Mouse (Mus musculus): ENCODE results near the gene Dnah6. TPM values are rescaled to one million over a fixed set of nuclear protein-coding genes. Genes with fewer than 3 reads are reported as not detected.

Dnah6 gene
- 0.05 and 0.06 TPM in 2 replicates for polyA plus RNA-seq (2015; fragmentation: Nextera tagmentation; extraction: Ambion mirVana)

DNA sequence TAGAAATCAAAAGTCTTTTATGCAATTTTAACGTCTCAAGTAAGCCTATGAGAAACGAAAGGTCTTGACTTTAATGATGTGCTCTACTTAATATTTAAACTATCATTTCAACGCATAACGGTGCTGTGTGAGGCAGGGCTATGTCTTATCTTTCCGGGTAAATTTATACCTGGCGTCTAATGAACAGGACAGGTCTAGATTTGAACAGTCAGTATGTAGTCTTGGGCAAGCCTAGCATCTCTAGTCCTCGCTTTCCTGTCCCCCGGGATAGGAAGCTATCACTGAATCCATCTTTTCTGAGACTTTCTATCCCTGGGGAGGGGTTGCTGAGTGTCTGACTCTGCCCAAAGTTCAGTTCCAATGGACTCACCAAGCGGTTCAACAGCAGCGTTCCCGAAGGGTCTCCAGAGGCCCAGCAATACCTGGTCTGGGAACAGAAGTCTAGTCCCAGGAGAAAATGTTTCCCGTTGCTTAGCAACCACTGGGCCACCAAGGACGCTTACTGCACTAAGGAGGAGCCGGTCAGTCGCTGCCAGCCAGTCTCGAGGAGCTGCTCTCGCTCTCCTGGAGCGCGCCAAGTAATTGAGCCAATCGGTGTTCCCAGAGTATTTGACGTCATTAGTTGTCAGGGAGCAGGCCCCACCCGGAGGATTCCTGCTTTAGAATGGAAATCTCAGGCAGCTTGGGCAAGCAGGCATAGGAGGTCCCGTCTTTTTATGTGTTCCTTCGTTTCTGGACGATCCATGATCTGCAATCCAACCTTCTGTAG, at the start of gene Dnah6:
Gene Dnah6, minus strand, starts transcription at position 463 of the 769 bp plus-strand sequence.
- peak; percentile 56 for DNase-seq (ENCODE audit: low spot score)

DNA sequence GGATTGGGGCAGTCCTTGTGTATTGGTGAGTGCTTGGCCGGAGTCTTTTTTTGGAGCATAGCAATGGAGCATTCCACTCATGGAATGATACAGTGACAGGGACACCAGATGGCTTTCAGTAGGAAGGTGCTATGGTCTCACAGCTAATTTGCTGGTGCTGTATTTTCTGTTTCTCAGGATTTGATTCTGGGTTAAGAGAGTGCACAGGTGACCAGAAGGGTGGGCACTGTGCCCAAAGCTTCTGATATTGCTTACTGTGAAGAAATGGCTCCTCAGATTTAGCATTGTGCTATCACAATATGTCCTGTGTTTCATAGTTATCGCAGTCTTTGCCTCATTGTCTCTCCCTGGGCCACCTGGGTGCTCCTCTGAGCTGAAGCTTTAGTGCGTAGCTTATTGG, 47.9 kb upstream of the Dnah6 start:
- no peak for DNase-seq (ENCODE audit: low spot score)

DNA sequence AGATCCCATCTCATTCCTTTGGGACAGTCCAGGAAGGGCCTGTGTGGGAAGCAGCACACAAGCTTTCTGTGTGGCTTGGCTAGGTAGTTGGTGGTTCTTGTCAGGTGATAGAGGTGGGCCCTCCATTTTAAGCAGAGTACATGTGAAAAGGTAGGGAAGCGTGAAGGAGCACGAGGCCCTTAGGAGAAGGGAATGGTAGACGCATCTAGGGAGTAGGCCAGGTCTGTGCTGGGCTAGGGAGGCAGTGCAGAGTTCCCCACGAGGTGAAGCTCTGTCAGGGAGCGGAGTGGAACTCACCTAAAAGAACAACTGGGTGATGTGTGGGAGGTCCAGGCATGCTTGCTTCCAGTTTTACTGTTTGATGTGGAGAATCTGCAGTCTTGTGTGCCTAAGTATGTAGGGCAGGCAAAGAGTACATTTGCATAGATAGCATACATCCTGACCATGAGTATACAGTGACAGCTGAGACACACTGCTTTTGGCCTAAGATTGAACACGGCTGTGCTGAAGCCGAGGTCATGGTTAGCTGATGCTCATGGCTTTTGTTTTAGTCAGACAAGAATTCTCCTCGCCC, 46.4 kb upstream of the Dnah6 start:
- no peak for DNase-seq (ENCODE audit: low spot score)

DNA sequence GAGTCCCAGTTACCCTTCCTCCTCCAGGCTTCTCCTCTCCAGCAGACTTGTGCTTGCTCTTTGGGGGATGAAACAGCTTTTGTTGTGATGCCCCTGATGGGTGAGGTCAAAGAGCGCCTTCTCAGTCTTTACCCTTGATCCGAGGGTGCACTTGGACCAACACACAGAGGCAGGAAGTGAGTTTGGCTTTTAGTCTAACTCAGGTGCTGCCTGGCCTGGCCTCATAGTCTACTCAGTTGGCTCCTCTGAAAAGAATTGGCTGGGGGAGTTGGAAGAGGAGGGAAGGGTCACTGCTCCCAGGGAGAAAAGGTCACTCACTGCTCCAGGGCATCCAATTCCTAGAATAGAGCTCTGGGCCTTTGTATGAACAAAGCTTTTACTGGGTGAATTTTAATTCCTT, 43.4 kb upstream of the Dnah6 start:
- no peak for DNase-seq (ENCODE audit: low spot score)

DNA sequence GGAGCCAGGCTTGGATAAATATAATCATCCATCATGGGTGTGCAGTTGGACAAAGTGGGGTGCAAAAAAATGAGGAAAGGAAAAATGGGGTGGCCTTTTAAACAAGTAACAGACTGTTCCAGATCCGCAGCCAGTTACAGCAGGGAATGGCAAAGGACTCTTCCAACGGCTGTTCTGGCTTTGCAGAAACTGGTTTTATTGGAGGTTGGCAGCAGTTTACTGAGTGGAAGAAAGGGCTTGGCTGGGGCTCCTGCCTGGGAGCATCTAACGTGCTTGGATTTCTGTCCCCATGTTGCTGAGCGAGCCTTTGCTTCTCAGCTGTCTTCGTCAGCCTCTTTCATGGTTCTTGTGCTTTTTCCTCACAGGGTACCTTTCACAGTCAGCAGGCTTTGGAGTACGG, 38.7 kb upstream of the Dnah6 start:
- no peak for DNase-seq (ENCODE audit: low spot score)

DNA sequence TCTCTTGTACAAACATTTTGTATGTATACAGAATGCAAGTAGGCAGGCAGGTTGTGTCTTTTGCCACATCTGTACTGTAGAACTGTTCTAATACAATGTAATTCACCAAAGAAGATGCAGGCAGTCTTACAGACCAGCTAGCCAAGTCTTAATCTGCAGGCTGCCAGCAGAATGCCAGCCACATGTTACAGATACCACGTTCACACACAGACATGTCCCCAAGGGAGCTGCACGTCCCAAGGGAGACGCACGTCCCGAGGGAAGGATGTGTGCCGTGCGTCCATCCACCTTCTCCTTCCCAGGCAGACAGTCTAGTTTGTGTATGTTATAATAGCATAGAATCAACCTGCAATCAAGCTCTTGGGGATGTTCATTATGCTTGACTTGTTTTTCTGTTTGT, 35.6 kb upstream of the Dnah6 start:
- DNase-seq (ENCODE audit: low spot score), result no peak

DNA sequence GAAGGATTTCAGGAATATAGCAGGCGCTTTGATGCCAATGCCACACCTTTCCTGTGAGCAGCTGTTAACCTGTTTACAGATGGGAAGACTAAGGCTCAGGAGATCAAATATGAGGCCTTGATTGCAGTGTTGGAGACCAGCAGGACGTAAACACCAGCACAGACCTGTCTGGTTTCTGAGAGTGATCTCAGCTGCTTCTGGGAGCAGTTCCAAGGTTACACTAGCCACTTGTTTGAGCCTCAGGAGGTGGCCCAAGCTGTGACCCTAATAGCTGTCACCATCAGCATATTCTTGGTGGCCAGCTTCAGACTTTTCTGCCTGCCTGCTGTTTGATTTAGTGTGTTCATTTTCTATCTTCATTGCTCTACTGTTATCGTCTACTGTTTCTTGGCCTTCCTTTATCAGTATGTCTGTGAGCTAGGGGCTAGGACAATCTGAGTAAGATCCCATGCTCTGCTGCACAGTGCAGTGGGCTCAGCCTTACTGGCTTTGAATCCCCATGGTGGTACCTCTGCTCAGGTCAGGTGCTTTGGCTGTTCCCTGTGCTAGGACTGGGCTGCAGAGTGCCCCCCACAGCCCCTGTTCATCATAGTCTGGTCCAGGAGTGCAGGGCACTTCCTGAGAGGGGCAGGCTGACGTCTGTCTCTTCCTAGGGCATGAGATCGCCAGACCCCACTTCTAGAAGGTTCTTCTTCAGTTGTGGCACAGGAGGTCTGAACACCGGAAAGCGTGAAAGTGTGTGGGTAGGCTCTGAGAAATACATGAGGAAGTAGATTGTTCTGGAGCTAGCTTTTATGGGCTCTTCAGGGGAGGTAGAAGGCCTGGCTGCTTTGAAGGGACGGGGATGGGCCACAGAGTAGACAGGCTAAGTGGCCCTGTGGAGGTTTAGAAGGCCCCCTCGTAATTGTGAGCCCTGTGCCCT, 33.1 kb upstream of the Dnah6 start:
- DNase-seq (ENCODE audit: low spot score), result peak; percentile 32

DNA sequence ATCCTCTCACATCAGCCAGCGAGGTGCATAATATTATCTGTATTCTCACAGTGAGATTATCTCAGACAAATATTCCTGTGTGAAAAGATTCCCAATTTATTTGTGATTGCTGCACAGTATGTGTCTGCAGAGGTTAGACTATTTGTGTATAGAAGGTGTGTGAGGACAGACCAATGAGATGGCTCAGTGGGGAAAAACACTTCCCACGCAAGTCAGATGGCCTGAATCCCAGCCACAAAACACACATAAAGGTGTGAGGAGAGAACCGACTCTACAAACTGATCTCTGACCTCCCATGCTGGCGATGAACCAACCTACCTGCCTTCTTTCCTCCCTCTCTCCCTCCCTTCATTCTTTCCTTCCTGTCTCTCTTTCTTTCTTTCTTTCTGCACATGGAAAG, 32.1 kb upstream of the Dnah6 start:
- no peak for DNase-seq (ENCODE audit: low spot score)

DNA sequence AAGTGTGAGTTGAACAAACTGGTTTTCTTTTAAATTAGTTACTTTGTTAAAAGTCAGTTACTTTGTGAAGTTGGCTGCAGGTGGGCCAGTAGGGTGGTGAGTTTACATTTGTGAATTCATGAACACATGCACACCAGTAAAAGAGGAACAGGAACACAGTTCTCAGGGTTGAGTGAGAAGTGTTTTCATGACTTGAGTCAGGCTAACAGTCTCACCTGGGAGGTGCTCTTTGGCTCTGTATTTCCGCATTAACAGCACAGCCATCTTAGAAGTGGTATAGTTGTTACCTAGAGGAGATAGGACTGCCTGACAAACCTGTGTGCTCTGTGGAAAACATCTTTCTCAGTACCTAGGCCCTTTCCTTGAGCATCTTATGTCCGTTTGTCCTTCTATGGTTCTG, 31.6 kb upstream of the Dnah6 start:
- DNase-seq (ENCODE audit: low spot score), result no peak

DNA sequence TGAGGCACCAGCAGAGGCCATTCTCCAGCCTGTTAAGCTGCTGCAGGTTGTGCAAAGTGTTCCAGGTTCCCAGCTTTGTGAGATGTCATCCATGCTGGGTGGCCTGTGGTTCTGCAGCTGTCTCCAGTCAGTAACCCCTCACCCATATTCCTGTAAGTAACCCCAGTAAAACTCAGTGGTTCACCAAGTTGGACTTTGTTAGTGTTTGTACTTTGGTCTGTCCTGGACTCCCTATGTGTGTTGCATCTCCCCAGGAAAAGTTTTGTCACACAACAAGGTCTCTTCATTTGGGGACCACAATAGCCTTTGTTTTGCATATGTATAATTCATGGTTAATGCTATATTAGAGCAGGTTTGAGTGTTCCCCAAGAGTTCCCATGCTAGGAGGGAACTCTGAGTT, 30.9 kb upstream of the Dnah6 start:
- no peak for DNase-seq (ENCODE audit: low spot score)

DNA sequence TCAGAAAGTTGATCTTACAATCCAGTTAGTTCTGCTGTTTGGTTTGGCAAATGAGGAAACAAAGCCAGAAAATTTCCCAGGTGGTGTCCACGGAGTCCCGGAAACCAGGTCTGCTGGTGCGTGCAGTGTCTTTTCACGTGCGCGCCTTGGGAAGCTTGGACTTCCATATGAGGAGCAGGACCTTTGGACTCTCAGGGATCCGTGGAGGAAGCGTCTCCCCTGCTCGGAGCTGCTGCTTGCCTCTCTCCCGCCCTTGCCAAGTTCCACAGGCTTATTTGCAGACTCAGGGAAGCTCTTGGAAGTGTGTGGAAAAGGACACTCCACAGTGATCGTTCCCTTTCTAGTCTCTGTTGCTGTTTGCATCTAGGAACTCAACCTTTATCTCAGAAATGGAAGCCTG, 29.9 kb upstream of the Dnah6 start:
- no peak for DNase-seq (ENCODE audit: low spot score)

DNA sequence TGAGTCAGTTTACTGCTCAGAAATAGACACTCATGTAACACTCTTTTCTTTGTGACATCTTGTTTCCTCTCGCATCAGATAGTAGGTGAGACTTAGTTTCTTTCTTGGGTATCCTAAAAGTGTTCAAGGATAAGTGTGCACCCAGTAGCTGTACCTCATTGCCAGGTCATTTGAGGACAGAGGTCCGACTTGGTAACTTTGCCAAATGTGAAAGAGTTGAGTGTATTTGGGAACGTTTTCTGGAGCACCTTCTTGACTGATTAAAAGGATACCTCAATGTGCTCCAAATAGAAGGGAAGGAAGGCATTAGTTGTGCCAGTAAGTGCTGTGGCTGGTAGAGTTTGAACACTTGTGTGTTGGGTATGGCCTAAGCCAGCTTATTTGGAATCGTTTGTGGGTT, 28.4 kb upstream of the Dnah6 start:
- no peak for DNase-seq (ENCODE audit: low spot score)

DNA sequence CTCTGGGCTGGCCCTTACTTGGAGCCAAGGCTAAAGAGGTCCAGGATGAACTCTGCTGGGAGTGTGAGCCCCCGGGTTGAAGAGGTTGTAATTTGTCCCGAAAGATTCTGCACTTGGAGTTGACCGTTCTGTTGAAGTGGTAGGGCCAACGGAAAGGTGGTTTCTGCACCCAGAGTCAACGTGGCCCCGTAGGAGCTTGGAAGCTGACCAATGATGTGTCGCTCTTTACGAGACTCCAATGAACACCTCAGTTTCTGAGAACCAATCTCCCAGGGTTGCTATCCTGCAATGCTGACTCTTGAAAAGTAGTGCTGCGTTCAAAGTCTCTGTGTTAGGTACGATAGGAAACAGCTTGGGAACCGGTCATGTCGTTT, 27.6 kb upstream of the Dnah6 start:
- peak; percentile 19 for DNase-seq (ENCODE audit: low spot score)

DNA sequence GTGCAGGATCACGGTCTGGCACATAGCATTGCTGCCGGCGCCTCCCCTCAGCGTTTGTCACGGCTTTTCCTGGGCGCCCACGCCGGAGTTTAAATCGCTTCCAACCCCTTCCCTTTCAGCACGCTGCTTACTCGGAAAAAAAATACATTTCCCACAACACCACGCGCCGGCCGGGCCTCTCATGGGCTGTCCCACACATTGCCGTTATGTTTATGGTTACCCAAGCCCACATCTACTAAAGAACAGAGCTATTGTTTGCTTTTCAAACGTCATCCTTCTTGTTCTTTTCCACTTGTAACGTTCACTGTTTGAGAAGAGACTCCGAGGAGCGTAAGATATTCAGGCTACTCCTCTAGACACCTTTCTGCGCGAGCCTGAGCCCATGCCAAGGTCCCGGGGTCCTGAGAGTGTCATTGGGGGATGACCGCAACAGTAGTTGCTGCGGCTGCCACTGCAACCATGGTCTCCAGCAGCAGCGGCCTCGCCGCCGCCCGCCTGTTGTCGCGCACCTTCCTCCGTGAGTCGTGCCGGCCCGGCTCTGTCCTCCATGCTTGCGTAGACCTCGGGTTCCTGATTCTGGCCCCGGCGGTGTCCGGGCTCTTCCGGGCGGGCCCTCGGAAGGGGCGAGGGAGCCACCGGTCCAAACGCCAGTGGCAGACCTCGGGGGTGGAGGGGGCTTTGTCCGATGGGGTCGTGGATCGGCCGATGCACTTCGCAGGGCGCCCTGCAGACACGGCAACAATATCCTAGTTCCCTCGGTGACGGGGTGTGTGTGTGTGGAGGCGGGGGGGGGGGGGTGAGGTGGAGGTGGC, 27.0 kb upstream of the Dnah6 start, which contains the start of gene Suclg1:
Gene Suclg1, plus strand, starts transcription at position 146 of the 812 bp plus-strand sequence.
- peak; percentile 88 for DNase-seq (ENCODE audit: low spot score)

DNA sequence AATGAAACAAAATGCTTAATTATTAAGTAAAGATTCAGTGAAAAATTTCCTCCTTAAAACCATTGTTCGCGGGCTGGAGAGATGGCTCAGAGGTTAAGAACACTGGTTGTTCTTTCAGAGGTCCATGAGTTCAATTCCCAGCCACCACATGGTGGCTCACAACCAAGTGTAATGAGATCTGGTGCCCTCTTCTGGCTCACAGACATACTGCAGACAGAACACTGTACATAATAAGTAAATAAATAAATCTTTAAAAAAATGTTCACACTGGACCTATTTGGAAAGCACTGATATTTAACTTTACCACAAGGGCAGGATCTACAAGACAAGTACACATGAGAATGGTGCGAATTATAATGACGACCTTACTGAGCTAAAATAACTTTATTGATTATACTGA, 26.0 kb upstream of the Dnah6 start:
- peak; percentile 51 for DNase-seq (ENCODE audit: low spot score)

DNA sequence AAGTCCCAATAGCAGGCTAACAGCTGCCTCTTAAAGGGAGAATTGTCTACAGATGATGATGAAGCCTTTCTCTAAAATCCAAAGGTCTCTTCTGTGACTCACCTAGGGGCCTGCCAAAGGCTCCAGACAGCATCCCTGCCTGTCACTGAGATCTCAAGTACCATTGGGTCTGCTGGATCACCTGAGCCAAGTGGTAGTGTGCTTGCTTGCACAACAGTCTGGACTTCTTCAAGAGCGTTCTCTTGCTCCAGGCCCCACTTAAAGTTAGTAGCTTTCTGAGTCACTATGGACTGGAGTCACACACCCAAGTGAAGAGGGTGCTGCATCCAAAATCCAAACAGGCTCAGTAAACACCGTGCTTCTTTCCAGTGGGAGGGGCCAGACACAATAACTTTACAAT, 25.4 kb upstream of the Dnah6 start:
- no peak for DNase-seq (ENCODE audit: low spot score)

DNA sequence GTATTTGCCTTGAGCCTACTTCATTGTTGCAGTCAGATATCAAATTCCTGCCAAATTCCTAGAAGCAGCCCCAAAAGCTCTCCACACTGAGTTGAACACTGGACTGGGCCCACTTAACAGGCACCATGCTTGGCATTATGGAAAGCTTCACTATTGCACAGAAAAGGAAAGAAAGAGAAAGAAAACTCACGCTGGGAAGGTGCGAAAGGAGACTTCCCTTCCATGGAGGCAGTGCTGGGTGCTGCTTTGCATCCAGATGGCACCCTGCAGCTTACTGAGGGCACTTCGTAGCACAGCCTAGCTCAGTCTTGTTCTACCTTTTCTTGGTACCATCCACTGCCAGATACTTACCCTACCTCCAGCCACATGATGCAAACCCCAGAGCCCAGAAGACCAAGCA, 14.2 kb upstream of the Dnah6 start:
- DNase-seq (ENCODE audit: low spot score), result no peak

DNA sequence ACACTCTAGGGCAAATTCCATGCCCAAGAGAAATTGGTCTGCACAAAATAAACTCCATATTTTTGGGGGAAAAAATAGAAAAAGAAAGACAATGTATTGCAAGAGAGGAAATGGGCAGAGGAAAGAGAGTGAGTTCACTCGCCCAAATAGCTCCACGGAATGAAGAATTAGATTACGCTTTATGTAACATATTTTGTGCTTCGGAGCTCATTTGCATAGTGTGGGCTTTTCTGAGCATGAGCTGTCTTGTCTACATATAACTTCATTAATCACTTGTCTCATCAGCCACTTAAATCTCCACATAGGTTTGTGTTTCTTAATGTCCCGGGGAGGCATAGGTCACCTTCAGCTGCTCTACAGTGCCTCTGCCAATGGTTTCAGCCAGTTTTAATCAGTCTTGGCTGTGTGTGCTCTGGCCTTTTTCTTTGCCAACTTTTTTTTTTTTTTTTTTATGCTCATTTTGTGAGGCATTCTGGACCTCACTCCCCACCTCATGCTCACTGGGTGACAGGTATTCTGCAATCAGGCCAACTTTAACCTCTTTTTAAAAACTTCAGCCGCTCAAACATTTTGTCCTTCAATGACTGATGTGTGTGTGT, 12.9 kb upstream of the Dnah6 start:
- DNase-seq (ENCODE audit: low spot score), result no peak

DNA sequence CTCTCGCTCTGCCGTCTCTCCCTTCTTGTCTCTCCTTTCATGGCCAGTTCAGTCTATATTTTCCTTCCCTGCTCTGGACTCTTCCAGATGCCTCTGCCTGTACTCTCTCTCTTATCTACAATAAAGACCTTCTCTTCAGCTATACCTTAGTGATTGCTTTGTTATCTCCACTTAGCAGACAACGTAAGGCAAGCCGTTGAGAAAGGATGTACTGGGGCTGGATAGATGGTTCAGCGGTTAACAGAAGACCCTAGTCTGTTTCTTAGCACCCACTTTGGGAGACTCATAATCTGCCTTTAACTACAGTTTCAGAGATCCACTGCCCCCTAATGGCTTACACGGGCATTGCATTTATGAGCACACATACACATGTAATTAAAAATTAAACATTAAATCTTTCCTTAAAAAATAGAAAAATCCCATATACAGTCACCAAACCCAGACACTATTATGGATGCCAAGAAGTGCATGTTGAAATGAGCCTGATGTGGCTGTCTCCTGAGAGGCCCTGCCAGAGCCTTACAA, 11.8 kb upstream of the Dnah6 start:
- DNase-seq (ENCODE audit: low spot score), result no peak

DNA sequence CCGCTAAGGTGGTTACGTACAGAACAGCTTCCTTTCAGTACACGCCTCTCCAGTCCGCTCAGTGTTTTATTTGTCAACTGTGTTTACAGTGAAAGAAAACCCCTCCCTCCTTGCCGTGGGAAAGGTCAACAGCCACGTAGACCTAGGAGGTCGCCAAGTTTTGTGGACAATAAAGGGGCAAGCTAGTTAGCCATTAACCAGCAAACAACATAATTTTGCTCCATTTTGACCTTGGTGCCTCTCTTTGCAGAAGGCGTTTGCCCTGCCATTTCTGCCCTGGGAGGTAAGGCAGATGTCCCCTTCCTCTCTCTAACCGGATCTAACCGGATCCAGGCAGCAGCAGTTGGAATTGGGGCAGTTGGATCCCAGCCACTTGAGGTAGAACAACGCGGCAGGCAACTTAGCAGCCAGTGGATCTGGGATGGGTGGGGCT, 10.7 kb upstream of the Dnah6 start:
- DNase-seq (ENCODE audit: low spot score), result no peak

DNA sequence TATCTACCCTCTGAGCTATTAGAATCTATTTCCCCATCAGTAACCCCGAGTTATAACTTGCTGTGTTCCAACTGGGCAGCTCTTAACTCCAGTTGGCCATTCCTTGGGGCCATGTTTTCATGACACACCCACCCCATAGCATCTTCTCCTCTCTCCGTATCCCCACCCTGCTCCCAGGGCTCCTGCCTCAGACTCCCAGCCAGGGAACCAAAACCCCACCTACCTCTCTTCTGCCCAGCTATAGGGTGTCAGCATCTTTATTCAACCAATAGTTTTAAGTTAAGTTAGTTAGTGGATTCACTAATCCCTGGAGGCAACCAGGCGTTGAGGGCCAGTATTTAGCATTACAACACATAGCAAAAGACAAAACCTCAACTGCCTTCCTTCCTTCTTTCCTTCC, 7.4 kb upstream of the Dnah6 start:
- DNase-seq (ENCODE audit: low spot score), result no peak

All from thymus, postnatal 0 days (tissue).